Mouse (Mus musculus): ENCODE data around the gene S100a8.
A peak's percentile ranks its signal among the peaks of the same experiment; 100 is the strongest.

The S100a8 gene

GRCm38 (mm10) chr3:90668846-90669245 lies at the start of gene S100a8:
Gene S100a8, plus strand, starts transcription at chr3:90668978.
- DNase-seq (ENCODE audit: low spot score): no peak

DNA sequence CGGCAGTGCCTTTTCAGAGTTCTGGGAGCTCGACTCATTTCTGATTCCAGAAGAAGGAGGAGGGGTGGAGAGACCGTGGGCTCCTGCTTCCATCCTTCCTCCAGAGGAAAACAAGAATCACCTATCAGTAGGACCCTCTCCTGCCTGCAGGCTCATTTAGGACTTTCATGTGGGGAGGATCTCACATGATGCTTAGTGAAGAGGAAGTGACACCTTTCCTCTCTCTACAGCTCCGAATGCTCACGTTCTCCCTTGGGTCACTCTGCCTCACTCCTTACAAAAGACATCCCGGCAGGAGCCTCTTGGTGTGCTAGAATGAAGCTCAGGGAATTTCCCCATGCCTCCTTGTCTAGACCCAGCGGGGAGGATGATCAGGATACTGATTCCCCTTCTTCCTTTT lies 47.2 kb upstream of the S100a8 start:
- no peak for DNase-seq (ENCODE audit: low spot score)

DNA sequence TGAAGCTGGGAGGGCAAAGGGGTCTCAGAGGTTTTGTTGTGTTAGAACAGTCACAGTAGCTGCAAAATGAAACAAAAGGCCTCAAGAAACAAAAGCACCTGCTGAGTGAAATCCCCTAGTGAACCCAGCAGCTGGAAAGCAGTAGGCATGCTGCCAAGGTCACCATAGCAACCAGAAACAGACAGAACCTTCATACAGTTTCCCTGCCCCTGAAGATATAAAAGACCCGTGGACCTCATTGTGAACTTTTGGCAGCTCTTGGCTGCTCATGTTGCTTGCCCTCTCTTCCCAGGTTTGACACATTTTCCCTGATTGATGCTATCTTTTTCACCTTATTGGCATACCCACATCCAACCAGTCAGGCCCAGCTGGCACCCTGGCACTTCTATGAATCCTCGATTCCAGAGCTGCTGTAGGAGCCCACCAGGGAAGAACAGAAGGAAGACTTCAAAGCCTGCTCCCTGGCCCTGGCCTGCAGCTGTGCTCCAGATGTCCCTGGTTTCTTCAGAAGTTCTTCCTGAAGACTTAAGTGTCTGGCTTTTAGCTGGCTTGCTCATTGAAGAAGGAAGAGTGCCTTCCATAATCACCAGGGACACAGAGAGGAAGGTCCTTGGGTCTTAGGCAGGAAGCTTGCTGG lies 45.2 kb upstream of the S100a8 start:
- peak; percentile 69 for DNase-seq (ENCODE audit: low spot score)

- no peak for DNase-seq (ENCODE audit: low spot score)
These were observed 43.3 kb upstream of the S100a8 start for GRCm38 (mm10) chr3:90625496-90625895.

DNA sequence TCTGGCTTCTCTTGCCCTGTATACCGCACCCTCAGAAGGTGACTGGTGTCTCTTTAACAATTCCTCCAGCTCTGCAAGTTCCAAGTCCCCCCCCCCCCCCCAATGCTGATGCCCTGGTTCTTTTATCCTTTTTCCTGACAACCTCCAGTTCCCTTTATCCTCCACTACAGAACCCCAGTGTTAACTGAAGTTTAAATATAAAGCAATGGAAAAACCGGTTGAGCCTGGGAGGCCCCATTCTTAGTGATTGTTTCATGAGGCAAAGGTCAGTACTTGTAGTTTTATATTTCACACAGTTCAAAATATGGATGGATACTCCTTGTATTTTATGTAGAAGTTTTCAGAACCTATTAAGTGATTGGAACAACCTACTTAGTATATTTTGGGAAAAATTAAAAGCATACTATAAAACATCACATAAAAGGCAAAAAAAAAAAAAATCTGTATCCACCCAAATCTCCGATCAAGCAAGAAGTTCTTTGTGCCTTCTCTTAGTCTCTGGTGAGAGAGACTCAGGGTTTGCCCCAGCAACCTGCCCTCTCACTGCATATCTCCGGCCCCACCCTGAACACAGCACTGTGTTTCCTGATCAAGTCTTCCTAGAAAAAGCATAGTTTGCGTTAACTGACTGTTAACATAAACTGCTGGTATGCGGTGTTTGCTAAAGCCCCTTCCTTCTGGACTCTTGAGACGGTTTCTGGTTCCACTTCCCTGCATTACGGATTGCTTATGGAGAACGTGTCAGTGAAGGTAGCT lies 42.3 kb upstream of the S100a8 start:
- no peak for DNase-seq (ENCODE audit: low spot score)

DNA sequence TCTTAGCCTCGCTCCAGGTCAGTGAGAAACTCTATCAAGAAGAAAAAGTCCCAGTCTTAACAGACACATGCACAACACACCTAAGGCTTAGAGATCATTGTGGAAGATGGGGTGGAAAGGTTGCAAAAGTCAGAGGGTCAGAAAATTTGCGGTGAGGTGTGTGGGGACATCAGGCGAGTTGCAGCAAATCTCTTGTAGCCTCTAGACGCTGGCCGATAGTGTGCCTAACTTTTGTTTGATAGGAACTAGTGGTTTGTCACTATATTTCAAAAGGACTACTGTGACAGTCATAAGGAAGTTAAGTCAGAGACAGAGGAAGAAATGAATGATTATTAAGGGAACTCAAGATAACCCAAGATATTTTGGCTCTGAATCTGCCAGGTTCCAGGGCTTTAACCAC lies 41.4 kb upstream of the S100a8 start:
- DNase-seq (ENCODE audit: low spot score): no peak

GRCm38 (mm10) chr3:90627807-90628206 lies 41.0 kb upstream of the S100a8 start:
- peak; percentile 55 for DNase-seq (ENCODE audit: low spot score)

DNA sequence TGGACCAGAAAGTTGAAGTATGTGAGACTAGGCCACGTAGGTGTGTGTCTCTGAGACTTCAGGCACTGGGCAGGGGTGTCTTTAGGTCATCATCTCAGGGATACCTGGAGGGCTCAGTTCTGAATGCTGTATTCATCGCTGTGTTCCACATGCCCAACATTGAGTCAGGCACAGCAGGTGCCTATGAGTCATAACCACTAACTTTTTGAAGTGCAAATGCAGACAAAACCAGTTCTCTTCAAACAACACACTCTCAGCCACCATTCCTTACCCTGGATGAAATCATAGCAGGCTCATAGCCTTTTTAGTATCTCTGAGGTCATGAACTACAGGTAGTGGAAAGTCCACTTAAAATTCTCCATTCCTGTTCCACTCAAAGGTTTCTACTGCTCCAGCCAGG lies 39.5 kb upstream of the S100a8 start:
- no peak for DNase-seq (ENCODE audit: low spot score)

DNA sequence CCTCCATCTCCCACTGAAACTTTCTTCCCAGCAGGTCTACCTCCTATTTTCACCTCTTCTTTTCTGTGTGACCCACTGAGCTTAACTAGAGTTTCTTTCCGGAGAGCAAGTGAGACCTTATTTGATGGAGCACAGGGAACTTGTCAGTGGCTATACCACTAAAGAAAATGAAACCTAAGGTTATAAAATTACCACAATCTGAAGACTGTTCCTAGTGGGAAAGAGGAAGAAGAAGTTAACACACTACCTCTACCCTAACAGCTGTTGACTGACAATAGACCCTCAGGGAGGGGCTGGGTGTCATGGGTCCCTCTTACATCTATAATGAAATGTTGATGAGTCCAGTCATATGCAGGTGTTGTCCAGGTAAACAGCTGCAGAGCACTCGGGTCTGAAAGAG lies 36.8 kb upstream of the S100a8 start:
- no peak for DNase-seq (ENCODE audit: low spot score)

- DNase-seq (ENCODE audit: low spot score): no peak
These were observed 30.1 kb upstream of the S100a8 start for GRCm38 (mm10) chr3:90638511-90639275.

DNA sequence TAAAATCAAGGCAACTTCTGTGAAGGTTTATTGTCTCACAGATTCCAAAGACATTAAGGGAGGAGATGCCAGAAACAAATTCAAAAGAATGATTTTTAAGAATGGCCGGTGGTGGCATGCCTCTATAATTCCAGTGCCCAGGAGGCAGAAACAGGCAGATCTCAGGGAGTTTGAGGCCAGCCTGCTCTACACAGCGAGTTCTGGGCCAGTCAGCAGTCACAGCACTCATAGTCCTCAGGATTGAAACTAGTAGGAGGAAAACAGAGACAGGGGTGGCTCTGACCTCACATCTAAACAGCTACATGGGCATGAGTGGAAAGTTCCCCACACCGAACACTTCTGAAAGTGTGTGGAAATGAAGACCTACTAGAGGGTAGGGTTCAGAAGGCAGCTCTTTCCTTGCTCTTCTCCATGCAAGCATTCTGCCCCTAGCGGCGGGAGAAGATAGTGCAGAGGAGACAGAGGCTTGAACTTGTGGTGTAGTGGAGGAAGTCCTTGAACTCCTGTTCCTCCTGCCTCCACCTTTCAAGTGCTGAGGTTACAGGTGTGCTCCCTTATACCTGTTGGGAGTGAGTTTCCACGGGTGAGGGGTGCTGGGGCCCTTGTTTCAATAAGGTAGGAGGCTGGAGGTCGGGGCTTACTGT lies 29.1 kb upstream of the S100a8 start:
- DNase-seq (ENCODE audit: low spot score): peak; percentile 52

- no peak for DNase-seq (ENCODE audit: low spot score)
These were observed 27.8 kb upstream of the S100a8 start for GRCm38 (mm10) chr3:90640981-90641380.

DNA sequence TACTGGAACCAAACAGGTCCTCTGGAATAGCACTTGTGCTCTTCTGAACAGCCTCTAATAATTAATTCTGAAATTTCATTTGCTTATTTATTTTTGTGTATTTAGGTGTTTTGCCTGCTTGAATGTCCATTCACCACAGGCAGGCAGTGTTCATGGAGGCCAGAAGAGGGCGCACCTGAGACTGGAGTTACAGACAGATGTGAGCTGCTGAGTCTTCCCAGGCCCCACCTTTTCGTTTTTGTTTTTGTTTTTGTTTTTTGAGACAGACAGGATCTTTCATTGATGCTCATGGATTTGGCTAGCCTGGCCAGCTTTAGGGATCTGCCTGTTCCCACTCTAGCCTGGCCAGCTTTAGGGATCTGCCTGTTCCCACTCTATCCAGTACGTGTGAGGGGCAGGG lies 24.6 kb upstream of the S100a8 start:
- peak; percentile 43 for DNase-seq (ENCODE audit: low spot score)

GRCm38 (mm10) chr3:90647291-90647690 lies 21.5 kb upstream of the S100a8 start:
- DNase-seq (ENCODE audit: low spot score): no peak

- no peak for DNase-seq (ENCODE audit: low spot score)
These were observed 19.8 kb upstream of the S100a8 start for GRCm38 (mm10) chr3:90648981-90649380.

- no peak for DNase-seq (ENCODE audit: low spot score)
These were observed 18.9 kb upstream of the S100a8 start for GRCm38 (mm10) chr3:90649832-90650231.

- DNase-seq (ENCODE audit: low spot score): peak; percentile 95
These were observed 15.8 kb upstream of the S100a8 start for GRCm38 (mm10) chr3:90652878-90653508.

GRCm38 (mm10) chr3:90653717-90654116 lies 15.1 kb upstream of the S100a8 start, which contains the start of gene S100a7a:
Gene S100a7a, plus strand, starts transcription at chr3:90654017.
- DNase-seq (ENCODE audit: low spot score): no peak

DNA sequence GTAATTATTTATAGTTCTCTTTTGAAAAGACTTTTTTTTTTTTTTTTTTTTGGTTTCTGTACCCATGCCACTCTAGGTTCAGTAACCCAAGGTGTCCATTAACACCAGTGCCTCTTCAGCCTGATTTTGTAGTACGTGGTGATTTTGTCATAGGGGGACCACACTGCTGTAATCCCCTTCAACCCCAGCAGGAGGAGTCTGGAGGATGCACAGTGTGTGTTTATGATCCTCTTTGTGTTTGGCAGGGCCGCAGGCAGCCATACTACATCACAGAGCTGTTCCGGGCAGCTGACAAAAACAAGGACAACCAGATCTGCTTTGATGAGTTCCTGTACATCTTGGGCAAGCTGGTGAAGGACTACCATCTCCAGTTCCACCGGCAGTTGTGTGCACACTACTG lies 11.4 kb upstream of the S100a8 start:
- peak; percentile 12 for DNase-seq (ENCODE audit: low spot score)

DNA sequence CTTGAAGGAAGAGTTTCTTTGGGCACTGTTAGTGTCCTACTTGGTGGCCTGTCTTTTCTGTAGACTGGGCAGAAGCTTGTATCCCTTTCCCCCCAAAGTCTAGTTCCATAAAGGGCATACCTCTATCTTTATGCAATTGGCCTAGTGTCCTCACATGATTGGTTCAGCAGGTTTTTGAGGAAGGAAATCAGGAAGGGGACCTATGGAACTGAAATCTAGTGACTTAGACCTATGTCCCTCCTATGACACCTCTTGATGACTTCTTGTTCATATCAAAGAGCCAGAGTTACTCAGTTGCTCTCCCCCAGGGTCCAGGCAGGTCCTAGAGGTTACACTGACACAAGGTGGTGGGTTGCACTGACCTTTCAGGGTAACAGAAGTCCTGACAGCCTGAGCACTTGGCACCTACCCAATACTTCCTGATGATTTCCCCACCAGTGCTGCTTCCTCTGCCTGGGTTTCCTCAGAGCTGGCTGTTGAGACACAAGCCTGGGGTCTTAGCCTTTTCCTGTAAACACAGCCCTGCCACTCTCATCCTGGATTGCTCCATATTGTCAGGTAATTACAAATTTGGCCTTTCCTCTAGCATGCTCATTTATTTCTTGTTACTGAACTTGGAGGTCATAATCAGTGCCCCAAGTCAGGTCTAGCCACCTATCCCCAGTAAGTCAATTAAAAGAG lies 9.3 kb upstream of the S100a8 start:
- DNase-seq (ENCODE audit: low spot score): no peak

DNA sequence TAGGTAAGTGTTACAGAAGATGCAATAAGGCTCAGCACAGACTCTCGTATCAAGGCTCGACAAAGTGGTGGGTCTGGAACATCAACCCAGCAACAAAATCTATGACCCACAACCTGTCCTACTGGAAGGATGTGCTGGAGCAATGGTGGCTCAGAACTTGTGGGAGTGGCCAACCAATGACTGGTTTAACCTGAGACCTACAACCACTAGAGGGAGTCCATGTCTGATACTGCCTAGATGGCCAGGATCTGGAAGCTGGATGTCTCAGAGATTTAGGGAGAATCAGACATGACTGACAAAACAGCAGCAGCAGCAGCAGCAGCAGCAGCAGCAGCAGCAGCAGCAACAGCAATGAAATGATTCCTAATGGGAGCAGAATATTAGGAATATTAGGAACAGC lies 4.6 kb upstream of the S100a8 start:
- peak; percentile 50 for DNase-seq (ENCODE audit: low spot score)

All from retina, embryonic 14.5 days (tissue).